Mouse (Mus musculus): ENCODE measurements around the gene Kctd20. TPM values are rescaled to one million over a fixed set of nuclear protein-coding genes. Genes with fewer than 3 reads are reported as not detected.
"Not testable (repeated sequence)": the region's sequence is repeated elsewhere in the genome, so short reads cannot be mapped to it uniquely, and the experiment has no call there.

The Kctd20 gene
- total RNA-seq, 2 experiments from 2014 or later = 59.5 to 62.6 TPM

GRCm38 (mm10) chr17:28970122-28970521, 18.4 kb downstream of the Kctd20 start:
- intact Hi-C loops (cut with DNase I) = no loop called here
- no peak for DNase-seq

- intact Hi-C loops (cut with DNase I) = no loop called here
- no peak for DNase-seq
Measured at GRCm38 (mm10) chr17:28979091-28979490, 27.3 kb downstream of the Kctd20 start.

- intact Hi-C loops (cut with DNase I) = no loop called here
- no peak for DNase-seq
Measured at GRCm38 (mm10) chr17:28981081-28981480, 29.3 kb downstream of the Kctd20 start.

- intact Hi-C loops (cut with DNase I) = no loop called here
- DNase-seq = peak; percentile 15 to 19
Measured at GRCm38 (mm10) chr17:28982591-28982990, 30.8 kb downstream of the Kctd20 start.

- intact Hi-C loops (cut with DNase I) = loop anchor here (5.0 kb wide), 1 partner anchor 112 kb away; no protein-coding TSS in a partner anchor
- DNase-seq = no peak
Measured at GRCm38 (mm10) chr17:28984724-28985420, 33.1 kb downstream of the Kctd20 start.

- intact Hi-C loops (cut with DNase I) = loop anchor here (2.0 to 5.0 kb wide), 3 partner anchors 28 to 184 kb away; no protein-coding TSS in a partner anchor
- DNase-seq = peak; percentile 11 to 40
Measured at GRCm38 (mm10) chr17:28986833-28987232, 35.1 kb downstream of the Kctd20 start.

GRCm38 (mm10) chr17:28987713-28988112, 36.0 kb downstream of the Kctd20 start:
- DNase-seq = peak; percentile 19 to 46
- intact Hi-C loops (cut with DNase I) = loop anchor here (2.0 to 5.0 kb wide), 3 partner anchors 27 to 183 kb away; no protein-coding TSS in a partner anchor

- intact Hi-C loops (cut with DNase I) = loop anchor here (5.0 kb wide), 1 partner anchor 109 kb away; no protein-coding TSS in a partner anchor
- no peak for DNase-seq
Measured at GRCm38 (mm10) chr17:28988291-28988690, 36.5 kb downstream of the Kctd20 start.

- intact Hi-C loops (cut with DNase I) = loop anchor here (5.0 kb wide), 1 partner anchor 108 kb away; no protein-coding TSS in a partner anchor
- no peak for DNase-seq
Measured at GRCm38 (mm10) chr17:28988996-28989395, 37.2 kb downstream of the Kctd20 start.

GRCm38 (mm10) chr17:28990060-28990459, 38.3 kb downstream of the Kctd20 start:
- DNase-seq = no peak
- intact Hi-C loops (cut with DNase I) = no loop called here

- intact Hi-C loops (cut with DNase I) = no loop called here
Measured at GRCm38 (mm10) chr17:28991286-28991685, 39.5 kb downstream of the Kctd20 start.

GRCm38 (mm10) chr17:28992105-28992504, 40.4 kb downstream of the Kctd20 start:
- DNase-seq = peak; percentile 36 to 51
- intact Hi-C loops (cut with DNase I) = no loop called here

More at GRCm38 (mm10) chr17:28991286-28991685, 39.5 kb downstream of the Kctd20 start:
- no peak for DNase-seq

GRCm38 (mm10) chr17:28993004-28993403, 41.3 kb downstream of the Kctd20 start:
- DNase-seq; intact Hi-C loops (cut with DNase I): not testable (repeated sequence)

GRCm38 (mm10) chr17:28994615-28995014, 42.9 kb downstream of the Kctd20 start:
- no peak for DNase-seq
- intact Hi-C loops (cut with DNase I) = no loop called here

- intact Hi-C loops (cut with DNase I) = no loop called here
- DNase-seq = no peak
Measured at GRCm38 (mm10) chr17:29000465-29000864, 48.7 kb downstream of the Kctd20 start.

- DNase-seq = no peak
- intact Hi-C loops (cut with DNase I) = no loop called here
Measured at GRCm38 (mm10) chr17:29003740-29004139, 52.0 kb downstream of the Kctd20 start.

GRCm38 (mm10) chr17:29005002-29005401, 53.3 kb downstream of the Kctd20 start:
- intact Hi-C loops (cut with DNase I) = loop anchor here (5.0 kb wide), 1 partner anchor 53 kb away; the partner anchor contains the start of gene Kctd20

GRCm38 (mm10) chr17:29006812-29007211, 55.1 kb downstream of the Kctd20 start:
- no peak for DNase-seq
- intact Hi-C loops (cut with DNase I) = loop anchor here (5.0 kb wide), 1 partner anchor 55 kb away; the partner anchor contains the start of gene Kctd20

More at GRCm38 (mm10) chr17:29005002-29005401, 53.3 kb downstream of the Kctd20 start:
- no peak for DNase-seq

- peak in 1 of 2 experiments; percentile 44 for DNase-seq
Measured at GRCm38 (mm10) chr17:29007243-29007640, 55.5 kb downstream of the Kctd20 start.

GRCm38 (mm10) chr17:29007641-29008325, 56.0 kb downstream of the Kctd20 start, which contains the start of gene Stk38:
TSS of gene Stk38 (minus strand) at chr17:29007995.
- peak; percentile 97 to 98 for DNase-seq
- intact Hi-C loops (cut with DNase I) = loop anchor here (5.0 kb wide), 1 partner anchor 55 kb away; the partner anchor contains the start of gene Kctd20

More at GRCm38 (mm10) chr17:29007243-29007640, 55.5 kb downstream of the Kctd20 start:
- intact Hi-C loops (cut with DNase I) = loop anchor here (5.0 kb wide), 1 partner anchor 55 kb away; the partner anchor contains the start of gene Kctd20

- DNase-seq = no peak
- intact Hi-C loops (cut with DNase I) = loop anchor here (5.0 kb wide), 1 partner anchor 56 kb away; the partner anchor contains the start of gene Kctd20
Measured at GRCm38 (mm10) chr17:29008326-29008650, 56.5 kb downstream of the Kctd20 start.

All from heart, postnatal 14 days (tissue).